Mouse (Mus musculus) ovary, postnatal 10 days (tissue): Measurements from ENCODE around the gene Lad1.

Source experiments
- DNase-seq: peaks from one replicate; pipeline ENCODE4 v3.0.0; 2022; ENCODE audit warnings: low spot score

Gene Lad1

DNA sequence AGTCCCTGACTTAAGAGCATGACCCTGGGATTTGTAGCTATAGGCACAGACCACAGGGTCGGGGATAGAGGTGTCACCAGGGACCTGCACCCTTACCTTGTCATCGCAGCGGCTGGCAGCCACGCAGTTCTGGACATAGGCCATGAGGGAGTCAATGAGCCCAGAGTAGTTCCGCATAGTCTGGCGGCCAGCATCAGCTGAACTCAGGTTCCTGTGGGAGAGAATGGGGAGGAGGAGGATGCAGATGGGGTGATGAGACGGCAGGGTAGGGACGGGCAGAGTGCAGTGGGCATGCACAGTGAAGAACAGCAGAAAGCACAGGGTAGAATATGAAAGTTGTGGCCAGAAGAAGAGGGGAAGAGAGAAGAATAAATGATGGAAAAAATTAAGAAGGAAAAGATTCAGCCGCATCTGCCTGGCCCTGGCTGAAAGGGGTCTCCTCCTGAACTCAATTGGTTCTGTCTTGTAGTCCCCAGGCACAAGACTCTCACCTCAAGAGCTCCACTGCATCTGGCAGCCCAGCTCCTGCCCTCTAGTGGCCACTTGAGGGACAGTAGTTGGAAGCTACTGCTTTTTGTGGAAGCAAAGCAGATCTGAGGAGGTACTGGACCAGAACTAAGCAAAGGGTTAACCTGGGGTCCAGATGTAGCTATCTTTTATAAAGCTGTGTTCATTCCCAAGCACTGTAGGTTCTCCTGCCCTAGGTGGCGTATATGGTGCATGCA is 64.1 kb downstream of the Lad1 start:
- no peak for DNase-seq
